Mouse (Mus musculus) urinary bladder, postnatal 36 days (tissue): ENCODE measurements around the gene Hist1h4b.
"Not testable (repeated sequence)": the region's sequence is repeated elsewhere in the genome, so short reads cannot be mapped to it uniquely, and the experiment has no call there.

Source experiments
- DNase-seq, 2 experiments: peaks; one replicate each; pipeline ENCODE4 v3.0.0; 2022; ENCODE audit warnings: low spot score in 2 of 2, mixed read lengths in 1 of 2

Gene Hist1h4b

GRCm38 (mm10) chr13:23756790-23757189 is at the start of gene Hist1h4b:
Gene Hist1h4b, plus strand, starts transcription at chr13:23757013.
- peak; percentile 90 to 91 for DNase-seq

- no peak for DNase-seq
Observed at GRCm38 (mm10) chr13:23708041-23708440, 48.8 kb upstream of the Hist1h4b start.

GRCm38 (mm10) chr13:23708654-23709053 is 48.2 kb upstream of the Hist1h4b start:
- DNase-seq: no peak

- peak in 1 of 2 experiments; percentile 24 for DNase-seq
Observed at GRCm38 (mm10) chr13:23709714-23710373, 47.0 kb upstream of the Hist1h4b start.

GRCm38 (mm10) chr13:23710374-23711089 is 46.3 kb upstream of the Hist1h4b start, which contains the start of gene Hfe:
Gene Hfe, minus strand, starts transcription at chr13:23710854.
- peak; percentile 40 to 53 for DNase-seq

GRCm38 (mm10) chr13:23716261-23717042 is 40.4 kb upstream of the Hist1h4b start:
- DNase-seq: no peak

GRCm38 (mm10) chr13:23717176-23717575 is 39.6 kb upstream of the Hist1h4b start:
- no peak for DNase-seq

GRCm38 (mm10) chr13:23717593-23718245 is 39.1 kb upstream of the Hist1h4b start:
- not testable (repeated sequence) for DNase-seq

GRCm38 (mm10) chr13:23724239-23724638 is 32.6 kb upstream of the Hist1h4b start:
- no peak for DNase-seq

- no peak for DNase-seq
Observed at GRCm38 (mm10) chr13:23725213-23725612, 31.6 kb upstream of the Hist1h4b start.

GRCm38 (mm10) chr13:23728472-23729191 is 28.2 kb upstream of the Hist1h4b start:
- DNase-seq: no peak

GRCm38 (mm10) chr13:23729192-23729525 is 27.7 kb upstream of the Hist1h4b start:
- DNase-seq: no peak

GRCm38 (mm10) chr13:23729706-23730105 is 27.1 kb upstream of the Hist1h4b start:
- no peak for DNase-seq

GRCm38 (mm10) chr13:23730479-23730878 is 26.3 kb upstream of the Hist1h4b start:
- DNase-seq: peak; percentile 32 to 52

- no peak for DNase-seq
Observed at GRCm38 (mm10) chr13:23732156-23732804, 24.5 kb upstream of the Hist1h4b start.

GRCm38 (mm10) chr13:23737091-23737490 is 19.7 kb upstream of the Hist1h4b start:
- no peak for DNase-seq

GRCm38 (mm10) chr13:23738041-23738440 is 18.8 kb upstream of the Hist1h4b start:
- DNase-seq: no peak

GRCm38 (mm10) chr13:23738677-23739068 is 18.1 kb upstream of the Hist1h4b start, which contains the start of gene Hist1h1c:
Gene Hist1h1c, plus strand, starts transcription at chr13:23738808.
- DNase-seq: peak; percentile 86 to 93

- DNase-seq: peak; percentile 86 to 94
Observed at GRCm38 (mm10) chr13:23739069-23739921, 17.5 kb upstream of the Hist1h4b start.

- no peak for DNase-seq
Observed at GRCm38 (mm10) chr13:23739922-23740252, 16.9 kb upstream of the Hist1h4b start.
